Mouse (Mus musculus) heart, embryonic 10.5 days (tissue): ENCODE measurements around the gene Crtap. TPM values are rescaled to one million over a fixed set of nuclear protein-coding genes. Genes with fewer than 3 reads are reported as not detected.
A peak's percentile ranks its signal among the peaks of the same experiment; 100 is the strongest.
"Not testable (repeated sequence)": the region's sequence is repeated elsewhere in the genome, so short reads cannot be mapped to it uniquely, and the experiment has no call there.

Experiments
- DNase-seq: peaks from one replicate; pipeline ENCODE4 v3.0.0-alpha.2; 2017; ENCODE audit warnings: low spot score
- H3K27ac ChIP-seq: fragments of 300-500 bp; sonication (generic); 2 replicates; pipeline ENCODE4 v1.5.1; 2016; ENCODE audit warnings: mild to moderate bottlenecking
- H3K27me3 ChIP-seq: fragments of 300-500 bp; sonication (generic); 2 replicates; pipeline ENCODE4 v1.6.1; 2016; ENCODE audit warnings: mild to moderate bottlenecking; ENCODE audit not compliant: poor library complexity, insufficient read depth, severe bottlenecking
- H3K36me3 ChIP-seq: fragments of 300-500 bp; sonication (generic); 2 replicates; pipeline ENCODE4 v1.6.1; 2016; ENCODE audit warnings: mild to moderate bottlenecking, moderate library complexity
- H3K4me1 ChIP-seq: fragments of 300-500 bp; sonication (generic); 2 replicates; pipeline ENCODE4 v1.6.1; 2016; ENCODE audit warnings: mild to moderate bottlenecking
- H3K4me3 ChIP-seq: fragments of 300-500 bp; sonication (generic); 2 replicates; pipeline ENCODE4 v1.5.1; 2016; ENCODE audit warnings: mild to moderate bottlenecking, moderate library complexity
- H3K9me3 ChIP-seq: fragments of 300-500 bp; sonication (generic); 2 replicates; pipeline ENCODE4 v1.6.1; 2016; ENCODE audit warnings: mild to moderate bottlenecking, moderate library complexity
- WGBS: fragments of 180-500 bp; shearing (Covaris S2); methylation state at CpG from one replicate; pipeline ENCODE4 v1.1.7; 2016; 5-methylcytosine and 5-hydroxymethylcytosine counted together
- polyA plus RNA-seq: library from polyadenylated mRNA; unstranded; fragments of >200 nt; fragmentation: Nextera tagmentation; extraction: Ambion mirVana; gene quantifications from 2 replicates; pipeline ENCODE4 v1.2.1, GENCODE M21; 2016

The Crtap gene
- polyA plus RNA-seq, 1 experiment from 2014 or later, result 92.4 TPM

- H3K27me3 ChIP-seq, result no peaks in the 10 kb centered on the region
- peak overlapping the region; percentile 93 for H3K4me3 ChIP-seq
- H3K4me1 ChIP-seq, result peaks cover 37% of the 10 kb centered on the region
- peak; percentile 77 for DNase-seq
- H3K27ac ChIP-seq, result peak overlapping the region; percentile 96
- no peaks in the 10 kb centered on the region for H3K9me3 ChIP-seq
- peaks cover 16% of the 10 kb centered on the region for H3K36me3 ChIP-seq
- 73% methylated on average over 8 of the region's 8 CpGs for WGBS
These were observed 1.0 kb downstream of the Crtap start for GRCm38 (mm10) chr9:114389371-114389904.

- Histone ChIP-seq H3K9me3 (no peaks in the 10 kb centered on the region), H3K27me3 (no peaks in the 10 kb centered on the region), H3K36me3 (peaks cover 22% of the 10 kb centered on the region), H3K27ac (peak overlapping the region; percentile 96), H3K4me3 (peak overlapping the region; percentile 93), H3K4me1 (peaks cover 37% of the 10 kb centered on the region)
- WGBS, result 56% methylated on average over 3 of the region's 3 CpGs
- DNase-seq, result peak; percentile 76
These were observed 1.6 kb downstream of the Crtap start for GRCm38 (mm10) chr9:114388701-114389370.

GRCm38 (mm10) chr9:114388288-114388687 lies 2.2 kb downstream of the Crtap start:
- Histone ChIP-seq H3K27me3 (no peaks in the 10 kb centered on the region), H3K27ac (peak overlapping the region; percentile 96), H3K4me3 (0 out of 2 replicates have a peak overlapping the region, but pooled peaks have one; percentile 5), H3K9me3 (no peaks in the 10 kb centered on the region), H3K4me1 (peaks cover 37% of the 10 kb centered on the region), H3K36me3 (peaks cover 25% of the 10 kb centered on the region)
- WGBS, result 81% methylated on average over 8 of the region's 8 CpGs
- no peak for DNase-seq

- Histone ChIP-seq H3K27me3 (no peaks in the 10 kb centered on the region), H3K9me3 (no peaks in the 10 kb centered on the region), H3K27ac (peak overlapping the region; percentile 75; the same call in 1 of the 2 replicates), H3K4me1 (peaks cover 37% of the 10 kb centered on the region), H3K4me3 (no peak overlapping the region), H3K36me3 (peaks cover 36% of the 10 kb centered on the region)
- WGBS, result 60% methylated on average over 6 of the region's 6 CpGs
- peak; percentile 74 for DNase-seq
These were observed 3.4 kb downstream of the Crtap start for GRCm38 (mm10) chr9:114387086-114387485.

DNA sequence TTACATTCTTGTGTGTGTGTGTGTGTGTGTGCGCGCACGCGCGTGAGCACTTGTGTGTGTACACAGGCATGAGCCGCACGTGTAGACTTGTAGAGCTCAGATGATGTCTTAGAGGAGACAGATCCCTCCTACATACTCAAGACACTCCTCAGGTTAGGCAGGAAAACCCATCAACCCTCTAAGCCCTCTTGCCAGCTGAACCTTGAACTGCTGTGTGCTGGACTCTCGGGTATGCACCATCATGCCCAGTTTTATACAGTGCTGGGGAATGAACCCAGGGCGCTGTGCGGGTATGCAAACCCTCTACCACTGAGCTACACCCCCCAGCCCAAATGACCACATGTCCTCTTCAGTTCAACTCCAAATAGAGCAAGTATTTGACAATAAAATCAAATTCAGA lies 5.3 kb downstream of the Crtap start:
- H3K36me3 ChIP-seq, result peaks cover 41% of the 10 kb centered on the region

DNA sequence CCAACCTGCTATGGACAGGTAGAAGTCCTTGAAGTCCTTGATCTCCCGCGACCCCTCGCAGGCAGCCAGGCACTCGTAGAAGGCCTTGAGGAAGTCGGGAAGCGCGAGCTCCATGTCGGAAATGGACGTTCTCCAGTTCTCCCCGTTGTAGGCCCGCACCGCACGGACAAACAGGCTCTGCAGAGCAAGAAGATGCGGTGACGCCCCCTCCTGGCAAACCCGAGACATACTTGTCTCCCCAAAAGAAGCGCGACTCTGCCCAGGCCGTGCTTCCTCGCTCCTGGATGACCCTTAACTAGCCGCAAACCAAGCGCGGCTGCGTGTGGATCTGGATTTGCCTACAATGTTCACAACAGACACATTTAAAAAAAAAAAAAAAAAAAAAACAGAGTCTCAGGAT lies 5.8 kb downstream of the Crtap start:
- Histone ChIP-seq H3K27ac (no peak overlapping the region), H3K27me3 (no peaks in the 10 kb centered on the region), H3K4me3 (no peak overlapping the region), H3K9me3 (no peaks in the 10 kb centered on the region), H3K36me3 (peaks cover 45% of the 10 kb centered on the region), H3K4me1 (peaks cover 25% of the 10 kb centered on the region)
- DNase-seq, result no peak
- 89% methylated on average over 24 of the region's 24 CpGs for WGBS

More for the DNA sequence above, 5.3 kb downstream of the Crtap start:
- Histone ChIP-seq H3K9me3 (no peaks in the 10 kb centered on the region), H3K4me3 (no peak overlapping the region), H3K4me1 (peaks cover 29% of the 10 kb centered on the region), H3K27ac (no peak overlapping the region), H3K27me3 (no peaks in the 10 kb centered on the region)
- WGBS, result 97% methylated on average over 10 of the region's 10 CpGs
- no peak for DNase-seq

GRCm38 (mm10) chr9:114382936-114383710 lies 7.4 kb downstream of the Crtap start:
- no peak overlapping the region for H3K27ac ChIP-seq
- peaks cover 16% of the 10 kb centered on the region for H3K4me1 ChIP-seq
- WGBS, result 87% methylated on average over 17 of the region's 17 CpGs
- peaks cover 61% of the 10 kb centered on the region for H3K36me3 ChIP-seq
- peak; percentile 56 for DNase-seq
- H3K4me3 ChIP-seq, result no peak overlapping the region
- H3K9me3 ChIP-seq, result no peaks in the 10 kb centered on the region
- no peaks in the 10 kb centered on the region for H3K27me3 ChIP-seq

DNA sequence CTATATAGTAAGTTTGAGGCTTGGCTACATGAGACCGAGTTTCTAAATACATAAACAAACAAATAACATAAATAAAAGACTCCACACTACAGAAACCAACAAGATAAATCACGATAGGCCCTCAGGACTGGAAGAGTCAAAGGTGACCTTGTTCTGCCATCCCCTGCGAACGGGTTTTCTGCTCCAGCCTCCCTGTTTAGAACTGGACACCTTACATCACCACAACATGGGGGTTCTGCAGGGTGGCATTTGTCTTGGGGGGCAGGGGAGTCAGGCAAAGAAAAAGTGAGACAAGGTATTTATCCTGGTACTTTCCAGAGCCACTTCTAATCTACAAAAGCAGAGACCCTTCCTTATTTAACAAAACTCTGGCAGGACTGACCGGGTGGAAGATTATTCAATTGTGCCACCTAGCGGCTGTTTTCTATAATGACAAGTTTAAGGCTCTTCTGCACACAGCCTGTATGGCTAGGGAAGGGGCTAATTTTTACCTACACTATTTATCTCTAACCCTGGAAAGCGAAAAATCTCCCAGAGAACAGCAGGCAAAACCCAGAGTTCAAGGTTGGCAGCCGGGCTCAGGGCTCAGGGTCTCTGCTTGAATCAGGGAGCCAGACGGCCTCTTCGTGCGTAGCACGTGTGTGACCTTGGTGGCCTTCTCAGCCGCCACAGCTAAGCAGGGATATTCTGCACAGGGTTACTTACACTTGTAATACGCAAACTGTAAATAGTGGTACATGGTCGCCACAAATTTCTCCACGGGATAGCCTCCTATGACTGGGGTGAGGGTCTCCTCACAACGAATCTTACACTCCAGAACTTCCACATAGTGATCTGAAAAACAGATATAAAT lies 9.4 kb downstream of the Crtap start:
- Histone ChIP-seq H3K27me3 (no peaks in the 10 kb centered on the region), H3K4me1 (0 out of 2 replicates have a peak, but pooled peaks cover 7% of the 10 kb centered on the region), H3K4me3 (no peak overlapping the region), H3K9me3 (no peaks in the 10 kb centered on the region), H3K27ac (no peak overlapping the region), H3K36me3 (peaks cover 81% of the 10 kb centered on the region)
- WGBS, result 68% methylated on average over 17 of the region's 17 CpGs
- DNase-seq, result peak; percentile 75

DNA sequence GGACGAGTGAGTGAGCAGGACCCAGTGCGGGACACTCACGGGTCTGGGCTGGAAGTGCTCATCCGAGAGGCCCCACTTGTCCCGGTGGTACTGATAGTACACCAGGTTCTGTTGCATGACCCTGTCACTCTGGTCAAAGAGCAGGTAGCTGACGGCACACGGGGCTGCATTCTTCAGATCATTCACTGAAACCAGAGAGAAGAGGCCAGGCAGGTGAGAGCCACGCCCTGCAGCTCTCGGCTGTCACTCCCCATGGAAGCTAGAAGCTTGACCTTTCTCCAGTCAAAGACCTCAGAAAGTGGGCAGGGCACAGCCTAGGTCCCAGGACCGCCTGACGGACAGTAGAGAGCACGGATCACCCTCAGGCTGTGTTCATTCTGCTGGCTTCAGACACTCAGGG lies 10.6 kb downstream of the Crtap start:
- WGBS, result 86% methylated on average over 12 of the region's 12 CpGs
- no peak for DNase-seq

GRCm38 (mm10) chr9:114377168-114377567 lies 13.3 kb downstream of the Crtap start:
- DNase-seq, result peak; percentile 58
- Histone ChIP-seq H3K4me3 (no peak overlapping the region), H3K27ac (no peak overlapping the region), H3K36me3 (peaks cover 66% of the 10 kb centered on the region), H3K4me1 (peaks cover 13% of the 10 kb centered on the region; the same call in 1 of the 2 replicates), H3K9me3 (no peaks in the 10 kb centered on the region), H3K27me3 (no peaks in the 10 kb centered on the region)
- WGBS, result 85% methylated on average over 10 of the region's 10 CpGs

More for the DNA sequence above, 10.6 kb downstream of the Crtap start:
- Histone ChIP-seq H3K4me3 (no peak overlapping the region), H3K36me3 (peaks cover 79% of the 10 kb centered on the region), H3K9me3 (no peaks in the 10 kb centered on the region), H3K4me1 (peaks cover 13% of the 10 kb centered on the region; the same call in 1 of the 2 replicates), H3K27me3 (no peaks in the 10 kb centered on the region), H3K27ac (no peak overlapping the region)

- Histone ChIP-seq H3K27me3 (no peaks in the 10 kb centered on the region), H3K4me1 (peaks cover 13% of the 10 kb centered on the region; the same call in 1 of the 2 replicates), H3K9me3 (no peaks in the 10 kb centered on the region), H3K36me3 (peaks cover 63% of the 10 kb centered on the region), H3K4me3 (no peak overlapping the region), H3K27ac (no peak overlapping the region)
- DNase-seq, result peak; percentile 58
- WGBS, result 76% methylated on average over 10 of the region's 10 CpGs
These were observed 15.1 kb downstream of the Crtap start for GRCm38 (mm10) chr9:114375276-114375962.

- Histone ChIP-seq H3K27me3 (peaks cover 11% of the 10 kb centered on the region; the same call in 1 of the 2 replicates), H3K36me3 (peaks cover 27% of the 10 kb centered on the region)
- 41% methylated on average over 5 of the region's 5 CpGs for WGBS
- H3K9me3 ChIP-seq, H3K4me3 ChIP-seq, H3K4me1 ChIP-seq, H3K27ac ChIP-seq: not testable (repeated sequence)
- peak; percentile 68 for DNase-seq
These were observed 18.8 kb downstream of the Crtap start for GRCm38 (mm10) chr9:114371717-114372116.
